Mouse (Mus musculus): ENCODE data around the gene Gsdmc3.
A peak's percentile ranks its signal among the peaks of the same experiment; 100 is the strongest.
"Not testable (repeated sequence)": the region's sequence is repeated elsewhere in the genome, so short reads cannot be mapped to it uniquely, and the experiment has no call there.

Gene Gsdmc3

DNA sequence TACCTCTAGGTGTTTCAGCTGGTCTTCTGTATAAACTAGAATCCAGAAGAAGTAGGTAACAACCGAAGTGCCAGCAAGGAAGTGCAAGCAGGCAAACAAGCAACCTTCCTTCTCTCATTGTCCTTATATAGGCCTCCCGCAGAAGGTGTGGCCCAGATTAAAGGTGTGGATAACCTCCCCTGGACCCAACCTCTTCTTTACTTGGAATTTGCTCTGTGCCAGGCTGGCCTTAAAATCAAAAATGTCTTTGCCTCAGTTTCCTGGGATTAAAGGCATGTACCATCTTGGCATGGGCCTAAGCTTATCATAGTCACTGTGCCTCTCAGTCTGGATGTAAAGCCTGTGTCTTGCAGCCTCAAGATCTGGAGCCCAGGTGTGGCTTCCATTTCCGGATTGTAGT lies at the start of gene Gsdmc3:
TSS of gene Gsdmc3 (minus strand) at position 101 of the 400 bp plus-strand sequence.
- not testable (repeated sequence) for DNase-seq

DNA sequence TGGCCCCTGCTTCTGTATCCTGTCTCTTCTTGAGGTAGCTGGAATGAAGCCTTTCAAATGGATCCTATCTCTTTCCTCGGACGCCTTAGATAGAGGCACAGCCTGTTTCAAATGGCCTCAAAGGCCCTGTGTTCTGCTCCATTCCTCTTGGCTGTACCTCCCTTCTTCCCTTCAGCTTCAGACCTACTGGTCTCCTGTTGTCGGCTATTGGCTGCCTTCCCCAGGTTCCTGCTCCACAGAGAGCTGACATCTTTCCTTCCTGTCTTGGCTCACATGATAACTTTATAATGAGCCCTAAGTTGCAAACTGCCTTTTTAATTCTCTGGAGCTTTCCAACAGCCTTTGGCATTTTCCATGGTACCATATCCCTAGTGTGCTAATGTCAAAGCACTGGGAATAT lies 47.8 kb upstream of the Gsdmc3 start:
- no peak for DNase-seq

DNA sequence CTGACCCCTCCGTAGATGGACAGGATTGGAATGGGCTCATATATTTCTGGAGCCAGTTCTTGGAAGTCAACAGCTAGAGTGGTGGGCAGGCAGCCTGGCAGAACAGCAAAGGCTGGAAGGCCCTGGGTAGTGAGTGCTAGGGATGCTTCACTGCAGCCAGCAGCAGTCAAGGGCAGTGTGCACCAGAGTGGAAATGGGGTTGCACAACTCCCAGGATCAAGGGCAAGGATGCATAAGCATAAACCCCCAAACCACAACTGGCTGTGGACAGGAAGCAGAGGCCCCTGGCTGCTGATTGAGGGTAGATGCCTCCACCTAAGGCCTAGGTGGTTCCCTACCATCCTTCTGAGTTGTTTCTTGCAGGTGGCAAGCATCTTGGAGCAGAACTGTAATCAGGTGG lies 46.1 kb upstream of the Gsdmc3 start:
- DNase-seq = peak; percentile 13

DNA sequence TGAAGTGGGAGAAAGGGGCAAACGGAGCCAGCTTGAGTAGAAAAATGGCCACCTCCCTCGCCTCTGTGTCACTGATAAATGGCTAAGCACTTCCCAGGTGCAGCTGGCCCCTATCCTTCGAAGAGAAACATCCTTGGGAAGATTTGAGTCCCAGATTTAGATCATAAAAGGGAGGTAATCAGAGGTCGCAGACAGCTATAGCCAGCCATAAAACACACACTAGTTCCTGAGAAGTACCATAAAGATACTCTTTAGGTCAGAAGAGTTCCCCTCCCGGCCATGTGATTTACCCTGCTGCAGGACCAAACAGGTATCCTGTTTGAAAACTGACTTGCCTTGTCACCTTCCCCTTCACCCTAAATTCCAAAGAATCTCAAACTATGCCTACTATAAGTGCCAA lies 43.3 kb upstream of the Gsdmc3 start:
- DNase-seq = not testable (repeated sequence)

DNA sequence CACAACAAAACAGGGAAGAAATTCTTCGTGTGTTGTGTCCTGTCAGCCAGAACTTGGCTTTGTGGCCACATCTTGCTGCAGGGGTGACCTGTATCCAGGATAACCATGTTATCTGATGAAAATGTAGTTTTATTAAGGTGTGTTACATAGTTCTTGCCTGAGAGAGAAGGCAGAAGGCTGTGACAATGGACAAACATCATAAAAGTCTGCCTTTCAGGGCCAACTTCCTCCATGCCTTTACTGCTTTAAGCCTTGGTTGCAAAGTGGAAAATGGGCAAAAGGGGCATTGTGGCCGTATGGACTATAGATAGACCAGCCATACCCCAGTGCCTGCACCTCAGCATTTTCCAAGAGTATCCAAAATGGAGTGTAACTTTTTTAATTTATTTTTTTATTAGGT lies 41.4 kb upstream of the Gsdmc3 start:
- DNase-seq = not testable (repeated sequence)

DNA sequence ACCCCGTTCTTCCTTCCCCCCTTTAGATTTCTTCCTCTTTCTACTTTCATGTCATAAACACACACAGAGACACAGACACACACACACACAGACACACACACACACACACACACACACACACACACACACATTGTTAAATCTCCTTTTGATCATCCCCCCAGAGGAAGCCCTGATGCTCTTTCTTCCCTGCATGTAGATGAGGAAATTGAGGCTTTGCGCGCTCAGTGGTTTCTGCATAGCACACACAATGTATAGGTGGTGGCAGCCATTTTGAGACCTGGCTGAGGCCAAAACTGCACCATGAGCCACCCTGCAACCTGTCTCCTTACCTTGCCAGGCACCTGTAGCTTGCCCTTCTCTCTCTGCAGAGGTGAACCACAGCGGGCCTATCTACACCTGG lies 38.2 kb upstream of the Gsdmc3 start:
- not testable (repeated sequence) for DNase-seq

DNA sequence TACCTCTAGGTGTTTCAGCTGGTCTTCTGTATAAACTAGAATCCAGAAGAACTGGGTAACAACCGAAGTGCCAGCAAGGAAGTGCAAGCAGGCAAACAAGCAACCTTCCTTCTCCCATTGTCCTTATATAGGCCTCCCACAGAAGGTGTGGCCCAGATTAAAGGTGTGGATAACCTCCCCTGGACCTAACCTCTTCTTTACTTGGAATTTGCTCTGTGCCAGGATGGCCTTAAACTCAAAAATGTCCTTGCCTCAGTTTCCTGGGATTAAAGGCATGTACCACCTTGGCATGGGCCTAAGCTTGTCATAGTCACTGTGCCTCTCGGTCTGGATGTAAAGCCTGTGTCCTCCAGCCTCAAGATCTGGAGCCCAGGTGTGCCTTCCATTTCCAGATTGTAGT lies 33.8 kb upstream of the Gsdmc3 start, which contains the start of gene Gsdmc4:
TSS of gene Gsdmc4 (minus strand) at position 101 of the 400 bp plus-strand sequence.
- DNase-seq = not testable (repeated sequence)

DNA sequence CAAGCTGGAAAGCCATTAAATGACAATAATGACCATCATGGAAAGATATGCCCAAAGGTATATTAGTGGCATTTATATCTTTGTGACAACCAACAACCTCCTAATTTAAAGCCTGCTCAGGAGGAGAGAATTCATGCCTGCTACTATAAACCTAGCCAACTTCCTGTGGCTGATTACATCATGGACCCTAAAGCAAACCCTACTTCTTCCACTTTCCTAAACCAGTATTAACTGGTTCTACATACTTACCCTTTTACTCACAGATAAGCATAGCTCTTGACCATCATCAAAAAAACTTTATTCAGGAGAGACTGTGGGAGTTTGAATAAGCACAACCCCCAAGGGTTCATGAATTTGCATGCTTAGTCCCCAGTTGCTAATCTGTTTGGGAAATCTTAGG lies 31.5 kb upstream of the Gsdmc3 start:
- DNase-seq = not testable (repeated sequence)

DNA sequence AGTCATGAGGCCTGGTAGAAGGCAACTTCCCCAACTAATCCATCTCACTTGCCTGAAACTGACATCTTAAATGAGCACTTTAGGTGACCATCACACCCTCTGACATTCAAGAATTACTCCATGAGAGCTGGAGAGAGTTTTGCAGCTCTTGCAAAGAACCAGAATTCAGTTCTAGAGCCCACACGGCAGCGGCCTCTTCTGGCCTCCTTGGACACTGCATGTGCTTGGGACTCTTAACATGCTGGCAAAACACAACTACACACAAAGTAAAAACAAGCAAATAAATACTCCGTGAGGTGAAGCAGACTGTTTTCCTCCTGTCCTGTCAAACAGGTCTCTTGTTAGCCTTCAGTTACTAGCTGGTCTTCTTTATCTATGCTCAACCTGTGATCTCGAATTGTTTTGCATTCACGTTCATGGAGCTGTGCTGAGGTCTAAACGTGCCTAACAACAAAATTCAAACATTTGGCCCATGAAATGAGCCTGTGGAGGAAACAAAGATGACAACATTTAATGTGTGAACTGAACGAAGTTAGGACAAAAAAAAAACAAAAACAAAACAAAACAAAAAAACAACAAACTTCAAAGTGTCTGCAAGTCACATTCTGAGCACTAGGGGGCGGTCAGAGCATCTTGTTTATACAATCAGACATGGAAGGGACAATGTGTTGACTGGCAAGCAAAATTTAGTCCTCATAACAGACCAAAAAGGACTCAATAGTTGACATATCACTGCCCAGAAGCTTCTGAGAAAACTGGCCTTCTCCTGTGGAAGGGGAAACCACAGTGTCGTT lies 17.4 kb upstream of the Gsdmc3 start:
- peak; percentile 64 for DNase-seq

DNA sequence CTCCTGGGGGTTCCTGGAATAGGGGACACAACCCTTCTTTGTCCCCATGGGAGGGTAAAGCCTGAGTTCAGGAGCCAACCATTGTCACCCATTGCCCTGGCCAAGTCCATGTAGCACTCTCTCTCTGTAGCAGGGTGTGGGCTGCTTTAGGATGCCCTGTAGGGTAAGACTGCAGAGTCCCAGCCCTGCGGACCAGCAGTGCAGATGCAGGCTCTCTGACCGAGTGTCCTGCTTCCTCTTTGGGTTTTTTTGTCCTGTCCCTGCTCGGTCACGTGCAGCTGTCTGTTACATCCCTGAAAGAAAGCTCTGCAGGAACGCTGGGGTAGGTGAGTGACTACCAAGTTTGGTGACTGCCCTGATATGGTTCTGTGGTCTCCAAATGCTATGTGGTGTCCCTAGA lies 10.1 kb upstream of the Gsdmc3 start:
- DNase-seq = not testable (repeated sequence)

DNA sequence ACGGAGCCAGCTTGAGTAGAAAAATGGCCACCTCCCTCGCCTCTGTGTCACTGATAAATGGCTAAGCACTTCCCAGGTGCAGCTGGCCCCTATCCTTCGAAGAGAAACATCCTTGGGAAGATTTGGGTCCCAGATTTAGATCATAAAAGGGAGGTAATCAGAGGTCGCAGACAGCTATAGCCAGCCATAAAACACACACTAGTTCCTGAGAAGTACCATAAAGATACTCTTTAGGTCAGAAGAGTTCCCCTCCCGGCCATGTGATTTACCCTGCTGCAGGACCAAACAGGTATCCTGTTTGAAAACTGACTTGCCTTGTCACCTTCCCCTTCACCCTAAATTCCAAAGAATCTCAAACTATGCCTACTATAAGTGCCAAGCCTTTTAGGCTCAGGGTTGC lies 9.6 kb upstream of the Gsdmc3 start:
- not testable (repeated sequence) for DNase-seq

DNA sequence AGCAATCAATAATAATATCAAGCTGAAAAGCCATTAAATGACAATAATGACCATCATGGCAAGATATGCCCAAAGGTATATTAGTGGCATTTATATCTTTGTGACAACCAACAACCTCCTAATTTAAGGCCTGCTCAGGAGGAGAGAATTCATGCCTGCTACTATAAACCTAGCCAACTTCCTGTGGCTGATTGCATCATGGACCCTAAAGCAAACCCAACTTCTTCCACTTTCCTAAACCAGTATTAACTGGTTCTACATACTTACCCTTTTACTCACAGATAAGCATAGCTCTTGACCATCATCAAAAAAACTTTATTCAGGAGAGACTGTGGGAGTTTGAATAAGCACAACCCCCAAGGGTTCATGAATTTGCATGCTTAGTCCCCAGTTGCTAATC lies 2.2 kb downstream of the Gsdmc3 start:
- DNase-seq = not testable (repeated sequence)

DNA sequence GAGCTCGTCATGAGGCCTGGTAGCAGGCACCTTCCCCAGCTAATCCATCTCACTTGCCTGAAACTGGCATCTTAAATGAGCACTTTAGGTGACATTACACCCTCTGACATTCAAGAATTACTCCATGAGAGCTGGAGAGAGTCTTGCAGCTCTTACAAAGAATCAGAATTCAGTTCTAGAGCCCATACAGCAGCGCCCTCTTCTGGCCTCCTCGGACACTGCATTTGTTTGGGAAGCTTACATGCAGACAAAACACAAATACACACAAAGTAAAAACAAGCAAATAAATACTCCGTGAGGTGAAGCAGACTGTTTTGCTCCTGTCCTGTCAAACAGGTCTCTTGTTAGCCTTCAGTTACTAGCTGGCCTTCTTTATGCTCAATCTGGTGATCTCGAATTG lies 16.4 kb downstream of the Gsdmc3 start:
- DNase-seq = peak; percentile 42

Measured in thymus, postnatal 4 days (tissue).